In the genomic region with DNA sequence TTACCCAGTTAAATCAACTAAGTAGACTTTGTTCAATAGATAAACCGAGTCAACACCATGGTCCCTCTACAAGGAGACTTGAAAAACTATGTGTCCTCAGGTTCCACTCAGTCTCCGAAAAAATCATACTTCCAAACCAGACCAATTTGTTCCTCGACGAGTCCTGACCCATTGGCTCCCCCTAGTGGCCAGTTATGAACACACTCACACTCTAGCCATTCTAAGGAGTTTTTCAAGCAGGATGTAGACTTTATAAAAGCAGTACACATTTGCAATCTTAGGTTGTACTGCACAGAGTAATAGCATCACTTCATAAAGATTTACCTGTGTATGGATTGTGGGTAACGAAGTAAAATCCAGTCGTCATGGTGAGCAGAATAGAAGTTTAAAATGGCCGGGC, we compare ENCODE assay signal across 8 mouse cellular contexts.
DNase-seq lines count a peak whose midpoint lies in the region; ATAC-seq and TF ChIP-seq lines count a peak whose summit lies in the region.

No protein-coding gene starts in this region.

- no peak overlapping the region for H3K27ac ChIP-seq in forebrain, postnatal 0 days (ENCODE audit: low read depth, low read length)

- H3K36me3 ChIP-seq in forebrain, postnatal 0 days (ENCODE audit: insufficient read depth), result no peaks in the 10 kb centered on the region

- peak; percentile 55; the same call in 1 of the 2 replicates for ATAC-seq in forebrain, postnatal 0 days
- no peak for ATAC-seq in monocyte, adult 5-6 weeks (replicated peaks; ENCODE audit: insufficient number of reproducible peaks, low FRiP score, low TSS enrichment, poor library complexity, severe bottlenecking)

- DNase-seq in urinary bladder, postnatal 25 days (ENCODE audit: low spot score), result peak; percentile 69
- DNase-seq in urinary bladder, postnatal 10 days (ENCODE audit: low spot score), result no peak
- peak; percentile 46 for DNase-seq in brain, embryonic 18.5 days (ENCODE audit: low read depth, low spot score)
- peak; percentile 88 for DNase-seq in forebrain, postnatal 0 days
- peak; percentile 84 for DNase-seq in kidney, postnatal 14 days
- DNase-seq in lung, adult 2 months, result peak; percentile 41
- DNase-seq in right cerebral cortex, postnatal 14 days, result peak; percentile 79

- no peak overlapping the region for H3K9ac ChIP-seq in forebrain, postnatal 0 days

- no peaks in the 10 kb centered on the region for H3K4me1 ChIP-seq in forebrain, postnatal 0 days (ENCODE audit: insufficient read depth)
- no peaks in the 10 kb centered on the region for H3K4me1 ChIP-seq in lung, adult 2 months (ENCODE audit: control insufficient read depth, insufficient read depth, low read length)

- 23% methylated on average over 7 of the region's 7 CpGs for WGBS in forebrain, postnatal 0 days
- 20% methylated on average over 7 of the region's 7 CpGs for WGBS in lung, adult 2 months

- H3K4me3 ChIP-seq in forebrain, postnatal 0 days (ENCODE audit: low read depth, low read length), result no peak overlapping the region
- H3K4me3 ChIP-seq in lung, adult 2 months (replicated peaks; ENCODE audit: extremely low read depth, low read depth, low read length), result no peak overlapping the region

- no peaks in the 10 kb centered on the region for H3K27me3 ChIP-seq in forebrain, postnatal 0 days (ENCODE audit: insufficient read depth, low read length)

- no peak for TF ChIP-seq POLR2A in lung, adult 2 months (IDR thresholded peaks at IDR 0.05; ENCODE audit: borderline replicate concordance, extremely low read depth, low read depth, low read length)

- H3K4me2 ChIP-seq in forebrain, postnatal 0 days (ENCODE audit: low read depth), result no peak overlapping the region

- no peaks in the 10 kb centered on the region for H3K9me3 ChIP-seq in forebrain, postnatal 0 days (ENCODE audit: low read length)

- peak; percentile 94 for TF ChIP-seq CTCF in forebrain, postnatal 0 days (IDR thresholded peaks at IDR 0.05; ENCODE audit: low read depth)
- peak; percentile 66 for TF ChIP-seq CTCF in lung, adult 2 months (IDR thresholded peaks at IDR 0.05; ENCODE audit: insufficient read depth, low read length)
